Mouse (Mus musculus) layer of hippocampus, adult 9-10 months (tissue): ENCODE data around the gene Gpx8.
"Not testable (repeated sequence)": the region's sequence is repeated elsewhere in the genome, so short reads cannot be mapped to it uniquely, and the experiment has no call there.

Source experiments
- DNase-seq: peaks from one replicate; pipeline ENCODE4 v3.0.0; 2022; ENCODE audit warnings: low spot score

The Gpx8 gene

GRCm38 (mm10) chr13:113023274-113024143 is 22.7 kb downstream of the Gpx8 start:
- no peak for DNase-seq

- DNase-seq: no peak
Measured at GRCm38 (mm10) chr13:113022467-113022866, 23.7 kb downstream of the Gpx8 start.

- DNase-seq: no peak
Measured at GRCm38 (mm10) chr13:113021521-113021920, 24.7 kb downstream of the Gpx8 start.

DNA sequence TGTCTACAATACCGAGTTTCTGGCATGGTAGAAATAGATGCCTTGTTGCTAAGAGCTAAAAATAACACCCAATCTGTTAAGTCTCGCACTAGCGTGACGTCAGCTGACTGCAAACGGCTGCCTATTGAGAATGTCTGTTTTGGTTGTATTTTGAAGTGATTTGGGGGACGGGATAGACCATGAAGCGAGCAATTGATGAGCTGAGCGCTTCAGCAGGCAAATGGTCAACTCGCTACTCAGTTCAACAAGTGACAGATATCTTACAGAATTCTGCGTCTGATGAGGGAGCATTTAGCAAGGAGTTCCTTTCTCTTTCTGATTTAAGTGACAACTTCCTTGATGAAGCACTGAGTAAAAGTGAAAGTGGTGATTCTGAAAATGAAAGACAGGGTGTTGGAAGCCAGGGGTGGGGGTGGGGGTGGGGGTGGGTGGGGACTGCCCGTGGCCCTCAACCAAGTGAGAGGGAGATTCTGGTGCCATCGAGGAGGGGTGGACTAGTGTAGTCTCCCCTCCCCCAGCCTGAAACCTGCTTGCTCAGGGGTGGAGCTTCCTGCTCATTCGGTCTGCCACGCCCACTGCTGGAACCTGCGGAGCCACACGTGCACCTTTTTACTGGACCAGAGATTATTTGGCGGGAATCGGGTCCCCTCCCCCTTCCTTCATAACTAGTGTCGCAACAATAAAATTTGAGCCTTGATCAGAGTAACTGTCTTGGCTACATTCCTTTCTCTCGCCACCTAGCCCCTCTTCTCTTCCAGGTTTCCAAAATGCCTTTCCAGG is 32.8 kb downstream of the Gpx8 start:
- not testable (repeated sequence) for DNase-seq

- DNase-seq: no peak
Measured at GRCm38 (mm10) chr13:113012683-113013082, 33.5 kb downstream of the Gpx8 start.

GRCm38 (mm10) chr13:113000576-113001318 is 45.5 kb downstream of the Gpx8 start:
- no peak for DNase-seq

DNA sequence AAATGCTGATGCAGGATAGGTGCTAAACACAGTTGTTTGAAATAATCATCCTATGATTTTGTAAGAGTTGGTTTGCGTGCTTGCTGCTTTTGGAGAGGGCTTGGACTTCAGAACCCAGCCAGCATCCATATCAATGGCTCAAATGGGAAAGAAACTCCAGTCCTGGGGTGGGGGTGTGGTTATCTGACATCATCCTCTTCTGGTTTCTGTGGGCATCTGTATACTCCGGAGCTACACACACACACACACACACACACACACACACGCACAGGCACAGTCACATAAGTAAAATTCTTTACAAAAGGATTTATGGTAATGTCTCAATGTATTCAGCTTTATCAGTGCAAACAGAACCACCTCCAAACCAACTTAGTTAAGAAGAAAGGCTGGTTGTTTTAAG is 46.1 kb downstream of the Gpx8 start:
- no peak for DNase-seq

GRCm38 (mm10) chr13:112998427-112999201 is 47.6 kb downstream of the Gpx8 start:
- no peak for DNase-seq

GRCm38 (mm10) chr13:112997369-112997768 is 48.8 kb downstream of the Gpx8 start:
- DNase-seq: no peak

DNA sequence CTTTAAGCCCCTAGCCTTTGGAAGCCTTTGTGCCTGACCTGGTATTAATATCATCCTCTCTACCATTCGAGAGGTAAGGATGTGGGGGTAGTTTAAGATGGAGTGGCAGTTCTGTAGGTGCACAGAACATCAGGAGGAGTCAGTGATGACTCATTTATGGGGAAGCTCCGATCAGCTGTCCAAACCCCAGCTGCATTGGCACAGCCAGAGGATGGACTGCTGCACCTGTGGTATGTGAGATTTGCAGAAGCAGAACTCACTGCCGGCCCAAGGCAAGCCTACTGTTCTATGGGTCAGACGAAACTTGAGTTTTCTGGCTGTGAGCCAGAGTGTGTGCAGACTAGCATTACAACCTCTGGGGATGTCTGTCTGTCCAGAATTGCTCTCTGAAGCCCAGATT is 49.8 kb downstream of the Gpx8 start:
- no peak for DNase-seq

GRCm38 (mm10) chr13:112994191-112994590 is 52.0 kb downstream of the Gpx8 start:
- DNase-seq: no peak

- no peak for DNase-seq
Measured at GRCm38 (mm10) chr13:112993531-112994152, 52.6 kb downstream of the Gpx8 start, which contains the start of gene Mcidas. Gene Mcidas (plus strand): TSS chr13:112993845.
